8 mouse cellular contexts compared by ENCODE assay signal in the genomic region with DNA sequence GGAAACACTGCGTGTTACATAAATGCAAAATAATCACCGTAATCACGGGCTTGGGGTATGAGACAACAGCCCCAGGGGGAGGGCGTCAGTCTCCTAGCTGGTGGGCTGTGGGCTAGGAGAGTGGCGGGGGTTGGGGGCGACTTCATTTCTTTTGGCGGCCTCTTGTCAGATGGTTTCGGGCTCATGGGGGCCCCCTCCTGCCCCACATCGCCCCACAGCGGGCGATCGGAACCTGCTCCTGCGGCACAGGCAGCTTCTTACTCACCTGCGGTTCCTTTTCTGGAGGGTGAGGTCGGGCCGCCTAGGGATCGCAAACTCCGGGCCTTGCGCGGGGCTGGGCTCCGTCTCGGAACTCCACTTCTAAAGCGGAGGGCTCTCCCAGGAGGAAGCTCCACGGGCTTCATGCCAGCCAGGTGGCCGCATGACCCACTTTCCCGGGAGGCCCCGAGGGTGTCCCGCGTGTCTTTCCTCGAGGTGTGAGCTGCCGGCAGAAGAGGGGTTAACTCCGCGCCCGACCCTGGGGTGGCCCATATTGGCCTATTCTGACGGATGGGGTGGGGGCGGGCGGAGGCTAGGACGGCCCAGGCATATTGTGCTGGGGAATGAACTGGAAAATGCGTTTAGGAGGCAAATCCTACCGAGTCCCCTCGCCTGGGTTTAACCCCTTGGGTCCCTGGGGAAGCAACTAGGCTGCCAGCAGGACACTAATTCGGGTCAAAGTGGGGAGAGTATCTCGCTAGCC. TPM values are rescaled to one million over a fixed set of nuclear protein-coding genes. Genes with fewer than 3 reads are reported as not detected.
DNase-seq lines count a peak whose midpoint lies in the region; ATAC-seq and TF ChIP-seq lines count a peak whose summit lies in the region.

No protein-coding gene starts in this region.

- peak; percentile 76 for DNase-seq in cerebellum, adult 11-12 months
- DNase-seq in ES-E14 (ENCODE audit: low read depth, low spot score) (no peak), adipocyte (ENCODE audit: low spot score) (no peak)
- peak; percentile 76 for DNase-seq in embryonic facial prominence, embryonic 10.5 days (ENCODE audit: low spot score)
- peak; percentile 46 for DNase-seq in liver, embryonic 11.5 days (ENCODE audit: low spot score)
- peak; percentile 72 for DNase-seq in neural tube, embryonic 10.5 days (ENCODE audit: extremely low spot score, low spot score)

- H3K27me3 ChIP-seq in embryonic facial prominence, embryonic 10.5 days (replicated peaks; ENCODE audit: low read depth, poor library complexity, severe bottlenecking) = peaks cover 38% of the 10 kb centered on the region
- H3K27me3 ChIP-seq in hindbrain, embryonic 13.5 days = 0 out of 2 replicates have a peak, but pooled peaks cover 7% of the 10 kb centered on the region
- H3K27me3 ChIP-seq in liver, embryonic 11.5 days (replicated peaks; ENCODE audit: control insufficient read depth, insufficient read depth, low read length) = peaks cover 40% of the 10 kb centered on the region

- H3K27ac ChIP-seq in ES-E14 (ENCODE audit: insufficient read depth, low read depth, low read length, poor library complexity, severe bottlenecking) = no peak overlapping the region
- peak overlapping the region; percentile 98 for H3K27ac ChIP-seq in embryonic facial prominence, embryonic 10.5 days (replicated peaks)
- peak overlapping the region; percentile 98 for H3K27ac ChIP-seq in hindbrain, embryonic 13.5 days
- H3K27ac ChIP-seq in liver, embryonic 11.5 days (ENCODE audit: low read depth, low read length) = no peak overlapping the region

- H3K4me3 ChIP-seq in ES-E14 (ENCODE audit: insufficient read depth in 1 of 2, low read depth in 1 of 2, low read length in 2 of 2, poor library complexity in 1 of 2, severe bottlenecking in 1 of 2) = peak overlapping the region; percentile 79 to 86
- H3K4me3 ChIP-seq in embryonic facial prominence, embryonic 10.5 days = peak overlapping the region; percentile 88
- H3K4me3 ChIP-seq in hindbrain, embryonic 13.5 days = peak overlapping the region; percentile 97
- H3K4me3 ChIP-seq in liver, embryonic 11.5 days (ENCODE audit: low read depth, low read length) = peak overlapping the region; percentile 76

- no peak for ATAC-seq in cerebellum, adult (ENCODE audit: insufficient number of reproducible peaks, low FRiP score, low TSS enrichment)
- no peak for ATAC-seq in hindbrain, embryonic 13.5 days (ENCODE audit: low FRiP score)
- no peak for ATAC-seq in liver, embryonic 11.5 days (replicated peaks; ENCODE audit: low FRiP score)

- H3K4me1 ChIP-seq in ES-E14 (ENCODE audit: control insufficient read depth in 2 of 2, insufficient read depth in 2 of 2, low read length in 2 of 2, poor library complexity in 1 of 2) = peaks cover 4 to 31% of the 10 kb centered on the region in 2 experiments; a peak in 3 of 4 replicates
- peaks cover 78% of the 10 kb centered on the region for H3K4me1 ChIP-seq in embryonic facial prominence, embryonic 10.5 days
- H3K4me1 ChIP-seq in hindbrain, embryonic 13.5 days (replicated peaks) = peaks cover 63% of the 10 kb centered on the region
- H3K4me1 ChIP-seq in liver, embryonic 11.5 days (replicated peaks; ENCODE audit: control insufficient read depth, insufficient read depth, low read length) = peaks cover 14% of the 10 kb centered on the region

- no peaks in the 10 kb centered on the region; the same call in 1 of the 2 replicates for H3K36me3 ChIP-seq in ES-E14 (ENCODE audit: control insufficient read depth, insufficient read depth, low read length, poor library complexity, severe bottlenecking)
- no peaks in the 10 kb centered on the region for H3K36me3 ChIP-seq in embryonic facial prominence, embryonic 10.5 days (replicated peaks)
- no peaks in the 10 kb centered on the region for H3K36me3 ChIP-seq in hindbrain, embryonic 13.5 days
- no peaks in the 10 kb centered on the region for H3K36me3 ChIP-seq in liver, embryonic 11.5 days (ENCODE audit: control insufficient read depth, insufficient read depth, low read length)

- in situ Hi-C loops in ES-E14 (cut with MboI; ENCODE audit: low sequenced_read_pairs in 2 of 2, unreplicated experiment in 2 of 2) = no loop called here

- H3K9me3 ChIP-seq in ES-E14 (ENCODE audit: control insufficient read depth, insufficient read depth, low read depth, low read length) = no peaks in the 10 kb centered on the region
- H3K9me3 ChIP-seq in embryonic facial prominence, embryonic 10.5 days = no peaks in the 10 kb centered on the region
- H3K9me3 ChIP-seq in hindbrain, embryonic 13.5 days = no peaks in the 10 kb centered on the region
- H3K9me3 ChIP-seq in liver, embryonic 11.5 days (ENCODE audit: control insufficient read depth, low read length) = no peaks in the 10 kb centered on the region

- H3K9ac ChIP-seq in ES-E14 (ENCODE audit: insufficient read depth, low read depth, low read length, poor library complexity, severe bottlenecking) = peak overlapping the region; percentile 85
- H3K9ac ChIP-seq in hindbrain, embryonic 13.5 days = peak overlapping the region; percentile 99
- peak overlapping the region; percentile 55 for H3K9ac ChIP-seq in liver, embryonic 11.5 days (ENCODE audit: low read depth, low read length)

- under 1% methylated on average over 43 of the region's 43 CpGs for WGBS in embryonic facial prominence, embryonic 10.5 days
- 0% methylated on average over 43 of the region's 43 CpGs for WGBS in hindbrain, embryonic 13.5 days
- WGBS in liver, embryonic 11.5 days = 1% methylated on average over 43 of the region's 43 CpGs

- H3K4me2 ChIP-seq in hindbrain, embryonic 13.5 days = peak overlapping the region; percentile 90
- H3K4me2 ChIP-seq in liver, embryonic 11.5 days = peak overlapping the region; percentile 87

TF ChIP-seq in ES-E14, 5 proteins besides CTCF, POLR2A, EP300 and RAD21:
- TF ChIP-seq ZC3H11A (IDR thresholded peaks at IDR 0.05; ENCODE audit: borderline replicate concordance, low read depth, low read length) = no peak
- no peak for TF ChIP-seq MAFK (IDR thresholded peaks at IDR 0.05; ENCODE audit: insufficient read depth, low read depth, low read length)
- TF ChIP-seq CHD2 (IDR thresholded peaks at IDR 0.05; ENCODE audit: low read depth, low read length) = no peak
- no peak for TF ChIP-seq ZNF384 (IDR thresholded peaks at IDR 0.05; ENCODE audit: low read depth, low read length)
- no peak for TF ChIP-seq HCFC1 (IDR thresholded peaks at IDR 0.05; ENCODE audit: borderline replicate concordance, insufficient read depth, low read length)

RNA-seq across cellular contexts. Expression of gene Nectin1, which starts 1.4 kb away (rescaled TPM):
- 12.9 and 13.0 TPM in 2 replicates for total RNA-seq in ES-E14 (2012; rRNA removed)
- polyA plus RNA-seq in embryonic facial prominence, embryonic 10.5 days (2016; fragmentation: Nextera tagmentation; extraction: Ambion mirVana) = 5.0 TPM in 2 replicates
- polyA plus RNA-seq in hindbrain, embryonic 13.5 days (2015; fragmentation: Nextera tagmentation; extraction: Ambion mirVana) = 13.6 and 13.8 TPM in 2 replicates
- 2.4 and 2.6 TPM in 2 replicates for polyA plus RNA-seq in liver, embryonic 11.5 days (2014; fragmentation: Nextera tagmentation; extraction: Ambion mirVana)

Comparison
In these comparisons a context has a peak if more than half of its experiments do, and no peak if none do; other contexts are left out.
1. DNase-seq: peak in cerebellum, adult 11-12 months (single experiment), embryonic facial prominence, embryonic 10.5 days (single experiment), liver, embryonic 11.5 days (single experiment) and neural tube, embryonic 10.5 days (single experiment); none in ES-E14 (single experiment) and adipocyte (single experiment).
2. H3K27ac ChIP-seq: peak in embryonic facial prominence, embryonic 10.5 days (single experiment) and hindbrain, embryonic 13.5 days (single experiment); none in ES-E14 (single experiment) and liver, embryonic 11.5 days (single experiment).
3. Peak in every context shown above with its lines, with median percentiles within 50 percentile points of each other: H3K4me3 ChIP-seq and H3K9ac ChIP-seq.